Mouse (Mus musculus) induced T-regulatory cell, adult 2 months (primary cell): ENCODE measurements at regions not wholly inside any gene's neighbourhood (a gene's known extent, or its start where the extent isn't known, plus 50 kb on each side); places are given as distances from the start of the nearest gene placed in this dataset.

Experiments used
- DNase-seq: peaks from one replicate; pipeline ENCODE4 v3.0.0-alpha.2; 2012; ENCODE audit warnings: low read depth

GRCm38 (mm10) chr7:69576596-69576995 is 789.9 kb downstream of the Nr2f2 start:
- DNase-seq = no peak

- DNase-seq = no peak
Observed at GRCm38 (mm10) chr7:69573730-69574129, 792.8 kb downstream of the Nr2f2 start.

GRCm38 (mm10) chr7:69572626-69573394 is 793.7 kb downstream of the Nr2f2 start:
- no peak for DNase-seq

- no peak for DNase-seq
Observed at GRCm38 (mm10) chr7:69566949-69567348, 799.6 kb downstream of the Nr2f2 start.

GRCm38 (mm10) chr7:69564432-69564831 is 802.1 kb downstream of the Nr2f2 start:
- DNase-seq = no peak

GRCm38 (mm10) chr7:69554776-69555175 is 805.7 kb upstream of the Arrdc4 start:
- no peak for DNase-seq

- DNase-seq = no peak
Observed at GRCm38 (mm10) chr7:69553981-69554380, 804.9 kb upstream of the Arrdc4 start.

GRCm38 (mm10) chr7:69536072-69536471 is 787.0 kb upstream of the Arrdc4 start:
- DNase-seq = no peak

- DNase-seq = no peak
Observed at GRCm38 (mm10) chr7:69513966-69514365, 764.9 kb upstream of the Arrdc4 start.

GRCm38 (mm10) chr7:69510389-69510788 is 761.3 kb upstream of the Arrdc4 start:
- DNase-seq = no peak

- no peak for DNase-seq
Observed at GRCm38 (mm10) chr7:69493062-69493930, 744.3 kb upstream of the Arrdc4 start.

- peak; percentile 1 for DNase-seq
Observed at GRCm38 (mm10) chr7:69490566-69491466, 741.8 kb upstream of the Arrdc4 start.

GRCm38 (mm10) chr7:69488630-69489029 is 739.6 kb upstream of the Arrdc4 start:
- DNase-seq = no peak

- no peak for DNase-seq
Observed at GRCm38 (mm10) chr7:69487111-69487510, 738.1 kb upstream of the Arrdc4 start.

GRCm38 (mm10) chr7:69484552-69484951 is 735.5 kb upstream of the Arrdc4 start:
- no peak for DNase-seq
